Mouse (Mus musculus): ENCODE measurements around the gene Prex1.
A peak's percentile ranks its signal among the peaks of the same experiment; 100 is the strongest.

The Prex1 gene

DNA sequence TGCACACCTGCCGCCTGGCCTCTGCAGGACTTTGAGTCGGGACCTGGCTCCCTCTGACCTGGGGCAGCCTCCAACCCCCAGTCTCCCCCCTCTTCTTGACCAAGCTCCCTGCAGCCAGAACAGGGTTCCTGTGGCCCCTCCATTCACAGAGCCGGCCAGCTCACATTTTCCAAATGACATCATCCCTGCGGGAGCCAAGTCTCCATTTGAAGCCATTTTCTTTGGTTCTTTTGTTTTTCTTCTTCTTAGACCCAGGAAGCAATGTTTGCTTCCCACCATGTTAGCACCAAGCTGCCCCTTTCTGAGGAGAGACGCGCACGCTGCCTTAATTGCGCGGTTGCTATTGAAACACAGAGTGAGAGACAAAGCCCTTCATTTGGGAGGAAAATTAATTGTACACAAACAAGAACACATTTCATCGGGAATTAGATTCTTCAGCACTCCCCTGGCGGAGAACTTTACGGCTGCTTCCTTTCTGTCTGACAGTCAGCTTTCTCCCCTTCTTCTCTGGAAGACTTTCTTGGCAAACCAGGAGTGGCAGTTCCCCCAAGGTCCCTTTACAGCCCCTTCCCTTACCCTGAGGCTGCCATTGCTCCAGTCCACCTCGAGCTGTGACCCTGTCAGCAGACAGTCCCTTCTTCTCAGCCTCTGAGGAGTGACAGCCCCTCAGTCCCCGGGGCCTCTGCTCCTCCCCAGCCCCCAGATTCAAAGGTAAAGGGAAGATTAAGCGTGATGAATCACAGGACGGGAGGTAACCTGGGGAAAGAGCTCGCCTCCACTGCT, 196.0 kb downstream of the Prex1 start:
- DNase-seq (ENCODE audit: low spot score): peak; percentile 51

DNA sequence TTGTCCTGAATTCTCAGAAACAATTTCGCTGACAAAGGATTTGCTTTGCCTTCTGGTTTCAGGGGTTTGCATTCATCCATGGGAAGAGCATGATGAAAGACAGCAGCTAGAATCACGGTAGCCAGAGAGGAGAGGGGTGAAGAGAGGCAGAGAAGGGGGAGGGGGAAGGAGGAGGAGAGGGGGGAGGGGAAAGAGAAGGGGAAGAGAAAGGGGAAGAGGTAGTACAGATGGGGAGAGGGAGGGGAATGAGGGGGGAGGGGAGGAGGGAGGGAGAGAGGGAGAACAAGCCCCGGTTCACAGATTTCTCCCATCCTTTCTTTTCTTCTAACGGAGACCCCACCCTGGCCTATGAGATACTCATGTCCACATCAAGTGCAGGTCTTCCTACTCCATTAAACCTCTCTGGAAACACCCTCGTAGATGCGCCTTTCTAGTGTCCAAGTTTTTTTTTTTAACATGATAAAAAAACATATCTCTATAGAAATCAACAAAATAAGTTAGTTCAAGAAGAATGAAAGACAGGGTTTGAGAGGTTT, 196.7 kb downstream of the Prex1 start:
- DNase-seq (ENCODE audit: low spot score): no peak

Data from MN1 (cell line).